In the genomic region with DNA sequence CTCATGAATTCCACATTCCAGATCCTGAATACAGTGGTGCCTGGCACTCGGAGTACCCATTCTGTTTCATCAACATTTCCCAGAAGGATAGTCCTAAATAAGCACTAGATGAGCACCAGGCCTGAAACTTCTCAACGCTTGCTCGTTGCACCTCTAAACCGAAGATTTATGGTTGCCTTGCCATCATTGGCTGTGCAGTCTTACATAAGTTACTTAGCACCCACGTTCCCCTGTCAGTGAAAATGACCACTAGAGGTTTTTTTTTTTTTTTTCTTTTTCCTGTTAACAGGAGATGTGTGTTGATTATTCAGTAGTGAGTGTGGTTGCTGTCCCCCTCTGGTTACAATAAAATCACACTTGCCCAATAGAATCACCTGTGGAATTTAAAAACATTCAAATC, we compare ENCODE assay signal across 8 mouse cellular contexts. TPM values are rescaled to one million over a fixed set of nuclear protein-coding genes. Genes with fewer than 3 reads are reported as not detected.
DNase-seq lines count a peak whose midpoint lies in the region; ATAC-seq lines count a peak whose summit lies in the region.

No protein-coding gene starts in this region.

- no peaks in the 10 kb centered on the region for H3K27me3 ChIP-seq in limb, embryonic 11.5 days (ENCODE audit: control insufficient read depth, insufficient read depth, low read length)
- H3K27me3 ChIP-seq in limb, embryonic 10.5 days (ENCODE audit: low read depth, poor library complexity, severe bottlenecking) = no peaks in the 10 kb centered on the region
- H3K27me3 ChIP-seq in intestine, embryonic 16.5 days (replicated peaks; ENCODE audit: control insufficient read depth, insufficient read depth, low read length) = no peaks in the 10 kb centered on the region
- H3K27me3 ChIP-seq in midbrain, embryonic 16.5 days (ENCODE audit: control insufficient read depth, insufficient read depth, low read depth, low read length) = no peaks in the 10 kb centered on the region

- peak overlapping the region; percentile 50; the same call in 1 of the 2 replicates for H3K4me2 ChIP-seq in limb, embryonic 11.5 days (ENCODE audit: low read depth, severe bottlenecking)
- peak overlapping the region; percentile 83 for H3K4me2 ChIP-seq in intestine, embryonic 16.5 days (ENCODE audit: low read depth, low read length)
- H3K4me2 ChIP-seq in midbrain, embryonic 16.5 days (ENCODE audit: low read length) = peak overlapping the region; percentile 85

- no peak overlapping the region for H3K4me3 ChIP-seq in limb, embryonic 11.5 days (ENCODE audit: low read depth, low read length)
- no peak overlapping the region; the same call in 1 of the 2 replicates for H3K4me3 ChIP-seq in limb, embryonic 10.5 days
- no peak overlapping the region; the same call in 1 of the 2 replicates for H3K4me3 ChIP-seq in intestine, embryonic 16.5 days (ENCODE audit: low read length)
- H3K4me3 ChIP-seq in midbrain, embryonic 16.5 days (ENCODE audit: low read depth, low read length) = peak overlapping the region; percentile 65

- WGBS in limb, embryonic 11.5 days = 51% methylated on average over 5 of the region's 5 CpGs
- WGBS in limb, embryonic 10.5 days = 59% methylated on average over 5 of the region's 5 CpGs
- WGBS in intestine, embryonic 16.5 days = 39% methylated on average over 5 of the region's 5 CpGs
- 64% methylated on average over 5 of the region's 5 CpGs for WGBS in midbrain, embryonic 16.5 days

- H3K4me1 ChIP-seq in limb, embryonic 11.5 days (ENCODE audit: control insufficient read depth, insufficient read depth, low read length) = no peaks in the 10 kb centered on the region
- peaks cover 25% of the 10 kb centered on the region for H3K4me1 ChIP-seq in limb, embryonic 10.5 days
- H3K4me1 ChIP-seq in intestine, embryonic 16.5 days (ENCODE audit: control insufficient read depth, insufficient read depth, low read length) = no peaks in the 10 kb centered on the region; the same call in none of the 2 replicates
- peaks cover 5% of the 10 kb centered on the region; the same call in 1 of the 2 replicates for H3K4me1 ChIP-seq in midbrain, embryonic 16.5 days (ENCODE audit: control insufficient read depth, insufficient read depth, low read length)

- no peak overlapping the region for H3K27ac ChIP-seq in limb, embryonic 11.5 days (replicated peaks; ENCODE audit: low read depth, low read length)
- no peak overlapping the region for H3K27ac ChIP-seq in limb, embryonic 10.5 days
- H3K27ac ChIP-seq in intestine, embryonic 16.5 days (ENCODE audit: low read length) = peak overlapping the region; percentile 98; the same call in 1 of the 2 replicates
- H3K27ac ChIP-seq in midbrain, embryonic 16.5 days (ENCODE audit: low read length) = peak overlapping the region; percentile 98

- no peak overlapping the region for H3K9ac ChIP-seq in limb, embryonic 11.5 days (ENCODE audit: low read length)
- H3K9ac ChIP-seq in intestine, embryonic 16.5 days (ENCODE audit: low read depth, low read length) = peak overlapping the region; percentile 96; the same call in 1 of the 2 replicates
- no peak overlapping the region; the same call in 1 of the 2 replicates for H3K9ac ChIP-seq in midbrain, embryonic 16.5 days (ENCODE audit: low read depth, low read length)

- H3K36me3 ChIP-seq in limb, embryonic 11.5 days (ENCODE audit: control insufficient read depth, insufficient read depth, low read length) = no peaks in the 10 kb centered on the region
- H3K36me3 ChIP-seq in limb, embryonic 10.5 days = no peaks in the 10 kb centered on the region
- H3K36me3 ChIP-seq in intestine, embryonic 16.5 days (ENCODE audit: control insufficient read depth, insufficient read depth, low read length) = no peaks in the 10 kb centered on the region
- H3K36me3 ChIP-seq in midbrain, embryonic 16.5 days (ENCODE audit: control insufficient read depth, insufficient read depth, low read length) = no peaks in the 10 kb centered on the region

- no peak for DNase-seq in limb, embryonic 11.5 days (ENCODE audit: low spot score)
- no peak for DNase-seq in limb, embryonic 10.5 days (ENCODE audit: low spot score)
- peak; percentile 53 for DNase-seq in embryo, embryonic 10.5 days (ENCODE audit: low spot score)
- no peak for DNase-seq in right cerebral cortex, postnatal 25 days
- no peak for DNase-seq in ovary, postnatal 14 days (ENCODE audit: low spot score)
- no peak for DNase-seq in layer of hippocampus, adult 11-12 months (ENCODE audit: low spot score)

- ATAC-seq in limb, embryonic 11.5 days (ENCODE audit: insufficient number of reproducible peaks, low FRiP score, low TSS enrichment, low read depth) = no peak
- ATAC-seq in intestine, embryonic 16.5 days = no peak
- no peak for ATAC-seq in midbrain, embryonic 16.5 days

- no peaks in the 10 kb centered on the region for H3K9me3 ChIP-seq in limb, embryonic 11.5 days (ENCODE audit: control insufficient read depth, low read length)
- no peaks in the 10 kb centered on the region for H3K9me3 ChIP-seq in limb, embryonic 10.5 days (replicated peaks)
- H3K9me3 ChIP-seq in intestine, embryonic 16.5 days (ENCODE audit: control insufficient read depth, low read length) = no peaks in the 10 kb centered on the region
- no peaks in the 10 kb centered on the region for H3K9me3 ChIP-seq in midbrain, embryonic 16.5 days (replicated peaks; ENCODE audit: control insufficient read depth, low read length, poor library complexity, severe bottlenecking)

RNA-seq across cellular contexts. Expression of gene Ispd, which starts 0.4 kb away (rescaled TPM):
- 5.1 and 5.5 TPM in 2 replicates for polyA plus RNA-seq in limb, embryonic 11.5 days (2014; fragmentation: Nextera tagmentation; extraction: Ambion mirVana)
- polyA plus RNA-seq in limb, embryonic 10.5 days (2016; fragmentation: Nextera tagmentation; extraction: Ambion mirVana) = 4.9 and 5.2 TPM in 2 replicates
- polyA plus RNA-seq in intestine, embryonic 16.5 days (2015; fragmentation: Nextera tagmentation; extraction: Ambion mirVana) = 8.3 and 9.0 TPM in 2 replicates
- 11.0 and 11.9 TPM in 2 replicates for polyA plus RNA-seq in midbrain, embryonic 16.5 days (2015; fragmentation: Nextera tagmentation; extraction: Ambion mirVana)

RNA-seq across cellular contexts. Expression of gene D630036H23Rik, which starts 1.2 kb away (rescaled TPM):
- polyA plus RNA-seq in limb, embryonic 11.5 days (2014; fragmentation: Nextera tagmentation; extraction: Ambion mirVana) = 2.0 and 2.7 TPM in 2 replicates
- 0.49 and 0.91 TPM in 2 replicates for polyA plus RNA-seq in limb, embryonic 10.5 days (2016; fragmentation: Nextera tagmentation; extraction: Ambion mirVana)
- polyA plus RNA-seq in intestine, embryonic 16.5 days (2015; fragmentation: Nextera tagmentation; extraction: Ambion mirVana) = 0.95 and 1.4 TPM in 2 replicates
- polyA plus RNA-seq in midbrain, embryonic 16.5 days (2015; fragmentation: Nextera tagmentation; extraction: Ambion mirVana) = 2.6 and 3.4 TPM in 2 replicates

Comparison
In these comparisons a context has a peak if more than half of its experiments do, and no peak if none do; other contexts are left out.
1. H3K27ac ChIP-seq: peak in intestine, embryonic 16.5 days (single experiment) and midbrain, embryonic 16.5 days (single experiment); none in limb, embryonic 11.5 days (single experiment) and limb, embryonic 10.5 days (single experiment).
2. Peak in every context shown above with its lines, with median percentiles within 50 percentile points of each other: H3K4me2 ChIP-seq.